Mouse (Mus musculus) left cerebral cortex, postnatal 36 days (tissue): ENCODE data around the gene Rce1. TPM values are rescaled to one million over a fixed set of nuclear protein-coding genes. Genes with fewer than 3 reads are reported as not detected.
A peak's percentile ranks its signal among the peaks of the same experiment; 100 is the strongest.

Experiments
- DNase-seq, 2 experiments: peaks; one replicate each; pipeline ENCODE4 v3.0.0; 2021 to 2022; ENCODE audit warnings: low spot score in 2 of 2, mixed read lengths in 1 of 2
- intact Hi-C: fragments of 180-260 bp; cut with DNase I; formaldehyde crosslinking; loops from one replicate; pipeline ENCODE4 v1.15.1; 2025
- microRNA-seq: library from miRNA; unstranded; fragments of <30 nt; microRNA quantifications from one replicate; pipeline ENCODE4 v1.2.0, GENCODE M21; 2022
- total RNA-seq, 2 experiments: library from RNA; stranded (reverse); gene quantifications; 2 replicates each; pipeline ENCODE4 v1.2.3; 2021

The Rce1 gene
- total RNA-seq, 2 experiments from 2014 or later: 26.1 to 26.6 TPM

DNA sequence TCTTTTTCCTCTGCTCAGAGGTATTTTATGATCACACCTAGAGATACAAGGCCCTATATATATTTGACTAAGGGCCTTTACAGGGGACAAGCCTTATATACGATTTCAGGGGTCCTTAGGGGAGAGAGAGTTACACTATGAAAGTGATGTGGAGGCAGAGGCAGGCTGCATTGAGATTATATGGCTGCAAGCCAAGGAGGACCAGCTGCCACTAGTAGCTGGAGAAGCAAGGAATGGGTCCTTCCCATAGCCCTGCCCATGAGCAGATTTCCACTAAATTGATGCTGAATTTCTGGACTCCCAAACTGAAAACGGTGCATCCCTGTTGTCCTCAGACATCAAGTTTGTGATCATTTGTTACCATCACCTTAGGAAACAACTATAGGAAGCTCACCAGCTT, 41.6 kb downstream of the Rce1 start:
- intact Hi-C loops: no loop called here
- DNase-seq: no peak

DNA sequence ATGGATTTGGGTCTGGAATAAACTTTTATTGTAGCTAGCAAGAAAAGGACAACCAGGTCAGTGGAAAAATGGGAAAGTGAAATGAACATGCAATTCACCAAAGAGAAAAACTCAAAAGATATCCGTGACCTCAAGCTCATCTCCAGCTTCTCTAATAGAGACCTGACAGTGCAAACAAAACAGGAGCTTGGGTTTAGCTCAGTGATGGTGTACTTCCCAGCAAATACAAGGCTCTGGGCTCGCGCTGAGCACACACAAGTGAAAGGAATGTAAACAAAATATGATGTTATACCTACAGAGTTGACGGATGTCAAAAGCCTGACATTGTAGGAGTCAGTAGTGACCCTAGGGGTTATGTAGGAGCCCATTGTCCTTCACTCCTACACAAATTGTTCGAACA, 46.1 kb downstream of the Rce1 start:
- intact Hi-C loops: no loop called here
- DNase-seq: no peak

DNA sequence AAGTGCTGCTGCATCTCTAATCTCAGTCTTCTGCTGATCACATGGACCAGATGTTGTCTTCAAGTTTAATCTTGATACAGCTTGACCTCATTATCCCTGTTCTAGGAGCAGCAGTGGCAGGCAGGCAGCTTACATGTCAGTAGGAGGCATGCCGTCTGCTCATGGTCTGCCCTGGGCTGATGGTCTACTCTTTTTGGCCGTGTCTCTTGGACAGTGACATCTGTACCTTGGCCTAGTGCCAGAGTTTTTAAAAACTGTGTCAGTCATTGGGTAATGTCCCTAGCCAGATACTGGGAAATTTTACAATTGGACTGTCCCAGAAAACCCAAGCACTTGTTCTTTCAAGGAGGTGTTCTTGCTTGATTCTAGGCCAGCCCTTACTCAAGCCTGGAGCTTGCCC, 46.6 kb downstream of the Rce1 start:
- intact Hi-C loops: no loop called here
- DNase-seq: no peak

DNA sequence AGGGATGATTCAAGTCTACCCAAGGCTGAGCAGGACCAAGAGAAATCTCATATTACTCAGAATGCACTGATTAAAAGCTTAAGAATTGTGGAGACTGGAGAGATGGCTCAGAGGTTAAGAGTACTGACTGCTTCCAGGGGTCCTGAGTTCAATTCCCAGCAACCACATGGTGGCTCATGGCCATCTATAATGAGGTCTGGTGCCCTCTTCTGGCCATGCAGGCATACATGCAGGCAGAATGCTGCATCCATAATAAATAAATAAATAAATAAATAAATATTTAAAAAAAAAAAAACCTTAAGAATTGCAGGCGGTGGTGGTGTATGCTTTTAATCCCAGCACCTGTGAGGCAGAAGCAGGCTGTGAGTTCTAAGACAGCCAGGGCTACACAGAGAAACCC, 52.2 kb downstream of the Rce1 start:
- intact Hi-C loops: no loop called here
- DNase-seq: no peak

Small RNA genes lying within 50 kb of the gene (microRNA-seq; reads per million reads assigned to microRNA genes)
- gene Mir6986: 7.4 reads per million, percentile 25 among the genes with 10 or more reads in this experiment

Other genes starting within 250 kb of the Rce1 start
- 10 to 100 TPM; 66.6 to 82.6 TPM for gene Kdm2a, start 227.4 kb downstream of the Rce1 start, total RNA-seq
- gene Rhod, start 186.2 kb downstream of the Rce1 start, total RNA-seq: under 1 TPM; 0.32 to 0.86 TPM
- 10 to 100 TPM; 35.2 to 38.8 TPM for gene Syt12, start 148.2 kb downstream of the Rce1 start, total RNA-seq
- not detected for gene 2010003K11Rik, start 127.1 kb downstream of the Rce1 start, total RNA-seq
- gene Pcx, start 115.2 kb downstream of the Rce1 start, total RNA-seq: 10 to 100 TPM; 73.3 TPM
- gene Lrfn4, start 10.0 kb downstream of the Rce1 start, total RNA-seq: 10 to 100 TPM; 43.2 to 48.6 TPM
- gene Gm960, start 73.0 kb upstream of the Rce1 start, total RNA-seq: 1 to 10 TPM; 1.4 to 2.3 TPM
- gene Sptbn2, start 85.5 kb upstream of the Rce1 start, total RNA-seq: 100 to 1,000 TPM; 587 to 665 TPM
- gene Rbm4b, start 130.9 kb upstream of the Rce1 start, total RNA-seq: 10 to 100 TPM; 16.6 to 18.0 TPM
- 10 to 100 TPM; 87.3 to 95.7 TPM for gene Rbm4, start 168.3 kb upstream of the Rce1 start, total RNA-seq
- 10 to 100 TPM; 17.6 to 23.7 TPM for gene Gm21992, start 186.0 kb upstream of the Rce1 start, total RNA-seq
- 10 to 100 TPM; 47.1 to 55.2 TPM for gene Rbm14, start 186.0 kb upstream of the Rce1 start, total RNA-seq
- 10 to 100 TPM; 33.1 to 37.5 TPM for gene Ccs, start 213.7 kb upstream of the Rce1 start, total RNA-seq
- 1 to 10 TPM; 2.8 to 3.1 TPM for gene Ccdc87, start 213.7 kb upstream of the Rce1 start, total RNA-seq
- gene Ctsf, start 229.5 kb upstream of the Rce1 start, total RNA-seq: 100 to 1,000 TPM; 103 to 112 TPM